Mouse (Mus musculus) heart, postnatal 0 days (tissue): ENCODE results near the gene Rffl.

Source experiments
- CTCF ChIP-seq: IDR thresholded peaks from 2 replicates; pipeline ENCODE4 v1.5.1; 2016; ENCODE audit warnings: antibody characterized with exemption, control low read depth, low read depth
- EP300 ChIP-seq: IDR thresholded peaks from 2 replicates; pipeline ENCODE4 v1.6.1; 2016; ENCODE audit warnings: antibody characterized with exemption, low read depth

- TF ChIP-seq CTCF (no peak), EP300 (no peak)
These were observed 32.5 kb downstream of the Rffl start for GRCm38 (mm10) chr11:82838511-82838910.
